Mouse (Mus musculus) testis, postnatal 14 days (tissue): ENCODE data around the gene Dnase2a.
"Not testable (repeated sequence)": the region's sequence is repeated elsewhere in the genome, so short reads cannot be mapped to it uniquely, and the experiment has no call there.

Source experiments
- DNase-seq: peaks from one replicate; pipeline ENCODE4 v3.0.0; 2021; ENCODE audit warnings: low spot score

The Dnase2a gene

GRCm38 (mm10) chr8:84907979-84908378 is 381 bp upstream of the Dnase2a start:
- not testable (repeated sequence) for DNase-seq

- DNase-seq = no peak
These were observed 905 bp downstream of the Dnase2a start for GRCm38 (mm10) chr8:84909162-84909767.

GRCm38 (mm10) chr8:84909949-84910348 is 1.6 kb downstream of the Dnase2a start:
- no peak for DNase-seq

GRCm38 (mm10) chr8:84910551-84910950 is 2.2 kb downstream of the Dnase2a start:
- DNase-seq = no peak

- DNase-seq = no peak
These were observed 3.5 kb downstream of the Dnase2a start for GRCm38 (mm10) chr8:84911854-84912253.

GRCm38 (mm10) chr8:84912391-84912790 is 4.0 kb downstream of the Dnase2a start:
- DNase-seq = no peak

GRCm38 (mm10) chr8:84912895-84913501 is 4.6 kb downstream of the Dnase2a start:
- DNase-seq = peak; percentile 80

GRCm38 (mm10) chr8:84913502-84913900 is 5.1 kb downstream of the Dnase2a start:
- no peak for DNase-seq

GRCm38 (mm10) chr8:84913960-84914359 is 5.6 kb downstream of the Dnase2a start:
- DNase-seq = no peak

- DNase-seq = peak; percentile 62
These were observed 6.9 kb downstream of the Dnase2a start for GRCm38 (mm10) chr8:84915269-84915668.

GRCm38 (mm10) chr8:84917781-84918180 is 9.4 kb downstream of the Dnase2a start:
- DNase-seq = no peak

GRCm38 (mm10) chr8:84918646-84919045 is 10.3 kb downstream of the Dnase2a start:
- no peak for DNase-seq

- no peak for DNase-seq
These were observed 13.2 kb downstream of the Dnase2a start for GRCm38 (mm10) chr8:84921596-84921995.

GRCm38 (mm10) chr8:84925557-84925956 is 17.2 kb downstream of the Dnase2a start:
- no peak for DNase-seq

GRCm38 (mm10) chr8:84927513-84927912 is 19.2 kb downstream of the Dnase2a start:
- DNase-seq = no peak

GRCm38 (mm10) chr8:84928456-84929306 is 20.3 kb downstream of the Dnase2a start:
- DNase-seq = peak; percentile 68

- DNase-seq = no peak
These were observed 22.2 kb downstream of the Dnase2a start for GRCm38 (mm10) chr8:84930582-84930981.

GRCm38 (mm10) chr8:84933767-84934559 is 25.6 kb downstream of the Dnase2a start:
- no peak for DNase-seq

GRCm38 (mm10) chr8:84934860-84935259 is 26.5 kb downstream of the Dnase2a start:
- DNase-seq = peak; percentile 66

GRCm38 (mm10) chr8:84935489-84935888 is 27.1 kb downstream of the Dnase2a start:
- no peak for DNase-seq

GRCm38 (mm10) chr8:84936041-84936961 is 27.9 kb downstream of the Dnase2a start:
- DNase-seq = no peak
